Mouse (Mus musculus) monocyte, adult 2 months (primary cell): ENCODE measurements around the gene Slc25a17.
A peak's percentile ranks its signal among the peaks of the same experiment; 100 is the strongest.

Experiments
- DNase-seq, 2 experiments: peaks; one replicate each; pipeline ENCODE4 v3.0.0; 2022; ENCODE audit warnings: low spot score in 2 of 2, low read depth in 1 of 2

Gene Slc25a17

GRCm38 (mm10) chr15:81355146-81355761, 5.4 kb downstream of the Slc25a17 start:
- peak; percentile 26 to 45 for DNase-seq

DNA sequence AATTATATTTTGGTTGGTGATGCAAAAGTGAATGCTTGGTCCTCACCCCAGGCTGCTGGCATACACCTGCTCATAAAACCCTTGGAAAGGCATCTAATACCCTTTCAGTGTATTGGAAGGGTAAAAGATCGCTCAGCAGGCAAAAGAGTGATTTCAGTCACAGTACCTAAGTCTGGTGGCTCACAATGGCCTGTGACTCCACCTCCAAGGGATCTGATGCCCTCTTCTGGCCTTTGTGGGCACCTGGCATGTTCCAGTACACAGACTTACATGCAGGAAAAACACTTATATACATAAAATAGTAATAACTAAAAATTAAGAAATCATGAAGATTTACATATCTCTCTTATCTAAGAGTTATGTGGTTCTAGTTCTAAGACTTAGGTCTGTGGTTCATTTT, 8.0 kb downstream of the Slc25a17 start:
- no peak for DNase-seq

GRCm38 (mm10) chr15:81350401-81350800, 10.2 kb downstream of the Slc25a17 start:
- no peak for DNase-seq

GRCm38 (mm10) chr15:81348366-81348765, 12.2 kb downstream of the Slc25a17 start:
- no peak for DNase-seq

DNA sequence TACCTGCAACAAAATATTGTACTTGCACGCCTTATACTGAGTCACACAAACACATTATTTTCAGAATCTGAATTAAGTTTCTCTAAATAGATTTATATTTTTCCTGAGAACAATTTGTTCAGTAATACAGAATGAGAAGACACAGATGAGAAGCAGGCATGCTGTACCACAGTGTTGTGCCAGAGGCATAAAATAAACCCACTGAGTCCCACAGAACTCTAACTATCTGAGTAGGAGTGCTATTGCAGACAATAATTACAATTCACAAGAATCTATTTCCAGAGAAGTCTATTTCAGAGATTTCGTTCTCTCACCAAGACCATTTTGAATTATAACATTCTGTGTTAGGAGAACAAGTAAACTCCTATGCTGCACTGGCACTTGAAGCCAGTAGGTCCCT, 13.1 kb downstream of the Slc25a17 start:
- DNase-seq: no peak

GRCm38 (mm10) chr15:81341426-81341825, 19.2 kb downstream of the Slc25a17 start:
- DNase-seq: no peak

GRCm38 (mm10) chr15:81339158-81339557, 21.5 kb downstream of the Slc25a17 start:
- no peak for DNase-seq

DNA sequence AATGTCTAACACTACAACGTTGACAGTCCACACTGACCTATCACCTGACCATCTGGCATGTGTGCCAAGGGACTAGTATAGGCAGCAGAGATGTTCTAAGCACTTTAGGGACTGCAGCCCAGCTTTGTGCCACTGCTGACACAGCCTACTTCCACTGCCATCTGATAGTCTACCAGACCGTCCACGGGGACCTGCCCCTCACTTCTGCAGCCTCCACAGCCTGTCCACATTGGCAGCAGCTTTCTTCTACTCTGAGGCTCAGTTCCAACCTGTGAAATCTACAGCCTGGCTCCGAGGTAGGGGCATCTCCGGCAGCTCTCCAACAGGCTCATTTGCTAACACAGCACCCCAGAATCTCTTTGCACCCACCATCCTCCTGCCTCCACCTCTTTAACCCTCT, 24.1 kb downstream of the Slc25a17 start:
- DNase-seq: no peak

DNA sequence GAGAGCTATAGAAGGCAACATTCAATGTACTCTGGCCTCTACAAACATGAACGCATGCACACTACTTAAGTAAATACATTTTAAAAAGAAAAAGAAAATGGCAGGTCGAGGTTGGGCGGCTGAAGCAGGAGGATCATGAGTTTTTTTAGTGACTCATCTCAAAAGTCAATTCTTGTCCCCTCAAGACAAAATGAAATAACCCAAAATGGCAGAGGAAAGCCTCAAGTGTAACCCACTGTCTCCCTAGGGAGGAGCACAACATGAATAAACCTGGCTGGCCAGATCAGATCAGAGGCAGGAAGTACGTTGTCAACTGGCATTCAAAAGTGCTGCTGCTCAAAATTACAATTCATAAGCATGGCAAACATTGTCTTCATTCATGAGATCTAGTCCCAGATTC, 28.1 kb downstream of the Slc25a17 start:
- no peak for DNase-seq

DNA sequence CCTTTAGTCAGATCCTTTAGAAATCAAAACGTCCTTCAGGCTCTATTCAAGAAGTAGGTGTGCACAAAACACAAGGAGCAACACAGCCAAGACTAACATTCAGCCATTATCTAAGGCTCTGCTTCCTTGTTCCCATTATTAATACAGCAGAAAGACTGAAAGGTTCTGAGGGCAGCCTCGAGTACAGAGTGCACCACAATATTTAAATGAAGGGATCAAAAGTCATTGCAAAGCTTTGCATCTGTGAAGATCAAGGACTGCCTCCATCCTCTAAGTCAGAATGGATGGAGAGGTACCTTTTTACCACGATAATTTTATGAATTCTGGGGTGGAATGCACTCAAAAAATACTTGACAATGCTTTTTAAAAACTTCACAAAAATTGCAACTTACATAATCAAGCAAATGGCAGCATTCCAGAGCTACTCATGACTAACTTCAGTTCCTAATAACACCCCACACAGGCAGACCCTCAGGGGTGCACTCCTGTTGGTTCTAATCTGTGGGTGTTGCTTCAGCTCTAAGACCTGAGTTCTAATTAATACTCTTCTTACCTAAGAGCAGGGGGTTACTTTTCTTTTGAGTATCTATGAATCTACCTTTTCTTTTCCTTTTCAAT, 29.7 kb downstream of the Slc25a17 start:
- DNase-seq: no peak

DNA sequence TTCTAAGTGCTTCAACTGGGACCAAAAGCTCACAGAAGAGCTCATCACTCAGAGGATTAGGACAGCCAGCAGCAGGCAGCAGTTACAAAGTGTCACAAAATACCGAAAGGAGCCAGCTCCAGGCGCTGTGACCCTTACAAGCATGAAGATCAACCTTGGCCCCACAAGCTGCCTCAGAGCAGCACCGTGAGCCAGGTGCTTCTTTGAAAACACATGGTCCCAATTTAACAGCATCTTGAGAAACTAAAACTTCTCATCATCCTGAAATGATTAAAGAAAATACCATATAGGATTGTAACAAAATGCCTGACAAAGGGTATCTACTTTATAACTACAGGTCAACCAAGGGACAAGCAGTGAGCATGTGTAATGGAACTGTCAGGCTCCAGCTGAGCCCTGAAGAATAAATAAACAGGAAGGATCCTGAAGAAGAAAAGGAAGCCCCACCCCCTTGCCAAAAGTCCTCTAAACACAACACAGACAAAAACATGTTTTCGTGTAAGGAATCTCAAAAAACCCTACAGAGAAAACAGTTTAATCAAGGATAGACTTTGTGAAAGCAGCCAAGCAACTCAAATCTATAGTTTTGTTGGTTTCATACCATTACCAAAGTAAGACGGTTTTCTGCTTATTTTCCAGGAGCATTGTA, 30.8 kb downstream of the Slc25a17 start:
- DNase-seq: no peak

GRCm38 (mm10) chr15:81327501-81327900, 33.1 kb downstream of the Slc25a17 start:
- DNase-seq: no peak

DNA sequence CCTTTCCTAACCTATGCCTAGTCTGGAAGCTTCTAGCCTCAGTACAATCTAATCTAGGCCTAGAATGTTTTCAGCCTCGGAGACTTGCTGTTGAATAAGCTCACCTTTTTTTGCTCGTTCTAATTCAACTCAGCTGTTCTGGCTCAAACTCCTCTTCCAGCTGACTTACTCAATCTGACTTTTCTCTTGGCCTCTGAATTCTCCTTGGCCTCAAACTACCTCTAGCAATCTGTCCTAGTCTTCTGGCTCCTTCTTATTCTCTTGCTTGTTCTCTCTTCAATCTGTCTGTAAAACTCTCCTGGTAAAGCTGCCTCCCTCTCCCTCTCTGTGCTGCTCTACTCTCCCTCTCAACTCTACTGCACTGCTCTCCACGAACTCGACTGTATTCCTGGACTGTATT, 35.6 kb downstream of the Slc25a17 start:
- no peak for DNase-seq

- DNase-seq: no peak
These were observed 40.5 kb downstream of the Slc25a17 start for GRCm38 (mm10) chr15:81320137-81320536.

GRCm38 (mm10) chr15:81319462-81319861, 41.1 kb downstream of the Slc25a17 start:
- DNase-seq: no peak

DNA sequence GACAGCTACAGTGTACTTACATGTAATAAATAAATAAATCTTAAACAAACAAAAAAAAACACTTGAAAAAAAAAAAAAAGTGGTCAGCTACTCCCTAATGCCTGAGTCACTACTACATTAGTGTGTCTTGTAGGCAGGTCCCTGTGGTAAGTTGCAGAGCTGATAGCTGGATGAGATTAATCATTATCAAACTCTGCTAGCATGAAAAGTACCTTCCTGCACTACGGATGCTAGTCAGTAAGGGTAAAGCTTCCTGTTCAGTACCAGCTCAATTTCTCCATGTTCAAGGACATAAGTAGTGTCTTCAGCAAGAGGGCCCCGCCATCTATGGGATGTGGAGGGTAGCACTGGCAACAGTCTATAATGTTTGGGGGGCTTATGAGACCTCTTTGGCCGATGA, 46.7 kb downstream of the Slc25a17 start:
- DNase-seq: no peak

GRCm38 (mm10) chr15:81311026-81311425, 49.6 kb downstream of the Slc25a17 start:
- DNase-seq: no peak

GRCm38 (mm10) chr15:81310353-81310752, 50.3 kb downstream of the Slc25a17 start:
- no peak for DNase-seq

DNA sequence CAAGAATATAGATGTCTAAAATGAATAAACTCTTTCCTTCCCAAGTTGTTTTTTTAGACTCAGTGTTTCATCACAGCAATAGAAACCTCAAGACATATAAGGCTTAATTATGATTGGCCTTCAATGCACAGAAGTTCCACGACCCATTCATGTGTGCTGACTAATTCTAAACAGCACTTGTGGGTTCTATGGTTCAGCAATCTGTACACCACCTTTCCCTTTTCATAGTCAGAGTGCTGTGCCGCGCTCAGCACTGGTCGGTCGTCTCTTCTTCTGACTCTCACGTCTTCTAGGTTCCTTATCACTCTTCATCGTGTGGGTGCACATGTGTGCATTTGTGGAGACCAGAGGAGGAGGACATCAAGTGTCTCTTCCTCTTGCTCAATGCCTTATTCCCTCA, 52.6 kb downstream of the Slc25a17 start:
- no peak for DNase-seq

DNA sequence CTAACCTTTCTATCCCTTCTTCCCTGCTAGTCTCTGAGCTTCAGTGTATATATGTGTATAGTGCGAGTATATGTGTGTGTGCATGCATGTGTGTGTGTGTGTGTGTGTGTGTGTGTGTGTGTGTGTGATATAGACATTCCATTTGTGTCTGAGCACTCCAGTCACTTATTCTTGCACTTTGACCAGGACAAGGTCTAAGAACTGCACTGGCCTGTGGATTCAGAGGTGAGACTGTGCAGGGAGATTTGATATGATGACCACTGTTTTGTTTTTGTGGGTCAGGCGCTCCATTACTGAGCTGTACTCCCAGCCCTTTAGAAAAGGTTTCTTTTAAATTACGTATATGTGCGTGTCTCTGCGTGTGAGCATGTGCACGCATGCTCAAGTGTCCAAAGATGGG, 54.1 kb downstream of the Slc25a17 start:
- DNase-seq: no peak

DNA sequence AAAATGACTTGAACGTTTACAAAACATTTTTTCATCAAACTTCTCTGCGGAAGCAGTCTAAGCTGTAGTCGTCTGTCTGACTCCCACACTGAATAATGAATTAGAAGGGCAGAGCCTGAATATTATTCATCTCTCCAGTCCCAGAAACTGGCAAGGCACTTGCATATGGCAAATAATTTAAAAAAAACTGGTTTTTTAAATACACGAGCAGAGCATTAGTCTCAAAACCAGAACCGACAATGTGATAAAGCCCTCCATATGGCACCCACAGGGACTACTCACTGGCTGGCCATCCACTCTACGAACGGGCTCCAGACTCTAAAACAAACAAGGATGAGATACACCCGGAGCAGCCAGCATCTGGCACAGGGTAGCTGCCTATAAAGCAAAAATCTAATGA, 55.6 kb downstream of the Slc25a17 start:
- DNase-seq: no peak

DNA sequence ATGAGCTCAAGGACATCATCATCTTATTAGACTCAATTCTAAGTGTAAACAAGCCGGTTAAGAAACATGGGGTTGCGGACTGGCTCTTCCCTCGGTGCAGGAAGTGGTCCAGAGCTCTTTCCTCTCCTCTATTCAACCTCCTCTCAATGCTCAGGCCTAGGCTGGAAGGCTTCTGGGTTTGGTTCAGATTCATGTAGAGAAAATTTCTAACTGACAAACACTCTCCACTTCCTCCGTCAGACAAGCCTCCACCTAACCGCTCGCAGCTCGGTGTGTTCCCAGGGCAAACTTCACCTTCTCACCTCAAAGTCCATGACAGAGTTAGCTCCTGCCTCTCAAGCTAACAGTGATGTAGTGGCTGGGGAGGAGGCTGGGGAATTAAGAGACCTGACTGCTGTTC, 56.6 kb downstream of the Slc25a17 start:
- DNase-seq: no peak
